Mouse (Mus musculus) liver, embryonic 13.5 days (tissue): Measurements from ENCODE around the gene Atxn7. TPM values are rescaled to one million over a fixed set of nuclear protein-coding genes. Genes with fewer than 3 reads are reported as not detected.

Source experiments
- ATAC-seq: fragments of 200-750 bp; cut with Nextera tagmentation; 2 replicates; pipeline ENCODE4 v1.8.0; 2017; ENCODE audit warnings: low read depth, mild to moderate bottlenecking, moderate number of reproducible peaks, moderate library complexity
- DNase-seq: peaks from one replicate; pipeline ENCODE4 v3.0.0; 2022
- H3K27ac ChIP-seq: fragments of 300-500 bp; sonication (generic); 2 replicates; pipeline ENCODE4 v1.5.1; 2015; ENCODE audit warnings: moderate library complexity, mild to moderate bottlenecking, inconsistent platforms
- H3K27me3 ChIP-seq: fragments of 300-500 bp; sonication (generic); 2 replicates; pipeline ENCODE4 v1.6.1; 2015; ENCODE audit warnings: mild to moderate bottlenecking, inconsistent platforms
- H3K36me3 ChIP-seq: fragments of 300-500 bp; sonication (generic); 2 replicates; pipeline ENCODE4 v1.6.1; 2015; ENCODE audit warnings: mild to moderate bottlenecking, inconsistent platforms
- H3K4me1 ChIP-seq: fragments of 300-500 bp; sonication (generic); replicated peaks from 2 replicates; pipeline ENCODE4 v1.6.1; 2015; ENCODE audit warnings: inconsistent platforms
- H3K4me2 ChIP-seq: fragments of 300-500 bp; sonication (generic); 2 replicates; pipeline ENCODE4 v1.6.1; 2015; ENCODE audit warnings: inconsistent platforms, mild to moderate bottlenecking, moderate library complexity
- H3K4me3 ChIP-seq: fragments of 300-500 bp; sonication (generic); replicated peaks from 2 replicates; pipeline ENCODE4 v1.5.1; 2015; ENCODE audit warnings: mild to moderate bottlenecking, inconsistent platforms
- H3K9ac ChIP-seq: fragments of 300-500 bp; sonication (generic); 2 replicates; pipeline ENCODE4 v1.6.1; 2015; ENCODE audit warnings: mild to moderate bottlenecking, inconsistent platforms
- H3K9me3 ChIP-seq: fragments of 300-500 bp; sonication (generic); replicated peaks from 2 replicates; pipeline ENCODE4 v1.6.1; 2016; ENCODE audit warnings: inconsistent platforms
- WGBS: fragments of 180-500 bp; shearing (Covaris S2); methylation state at CpG from one replicate; pipeline ENCODE4 v1.1.7; 2015; ENCODE audit not compliant: insufficient replicate concordance; 5-methylcytosine and 5-hydroxymethylcytosine counted together
- polyA plus RNA-seq: library from polyadenylated mRNA; unstranded; fragments of >200 nt; fragmentation: Nextera tagmentation; extraction: Ambion mirVana; gene quantifications from 2 replicates; pipeline ENCODE4 v1.2.1, GENCODE M21; 2015

Atxn7 gene
- polyA plus RNA-seq, 1 experiment from 2014 or later, result 1.2 TPM

DNA sequence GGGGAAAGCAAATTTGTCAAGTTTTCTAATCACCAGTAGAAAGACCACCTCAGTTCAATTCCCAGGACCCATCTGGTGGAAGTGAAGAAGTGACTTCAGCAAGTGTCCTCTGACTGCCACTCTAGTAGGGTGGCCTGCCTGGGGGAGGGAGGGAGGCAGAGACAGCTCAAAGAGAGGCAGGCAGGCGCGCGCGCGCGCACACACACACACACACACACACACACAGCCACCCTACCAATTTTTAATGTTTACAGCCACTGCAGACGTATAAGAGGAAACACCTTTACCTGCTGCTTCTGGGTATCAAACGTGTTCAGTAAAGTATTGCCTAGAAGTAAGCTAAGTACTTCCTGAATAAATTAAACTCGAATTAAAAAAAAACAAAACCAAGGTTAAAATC is 1.2 kb upstream of the Atxn7 start:
- peaks cover 13% of the 10 kb centered on the region for H3K36me3 ChIP-seq
- peak overlapping the region; percentile 95 for H3K9ac ChIP-seq
- peak overlapping the region; percentile 83 for H3K27ac ChIP-seq
- peak overlapping the region; percentile 94 for H3K4me3 ChIP-seq
- 0% methylated on average over 9 of the region's 9 CpGs for WGBS
- peaks cover 38% of the 10 kb centered on the region for H3K4me1 ChIP-seq
- H3K4me2 ChIP-seq, result peak overlapping the region; percentile 87
- no peaks in the 10 kb centered on the region for H3K9me3 ChIP-seq
- DNase-seq (peak; percentile 18), ATAC-seq (peak; percentile 72)
- no peaks in the 10 kb centered on the region for H3K27me3 ChIP-seq

DNA sequence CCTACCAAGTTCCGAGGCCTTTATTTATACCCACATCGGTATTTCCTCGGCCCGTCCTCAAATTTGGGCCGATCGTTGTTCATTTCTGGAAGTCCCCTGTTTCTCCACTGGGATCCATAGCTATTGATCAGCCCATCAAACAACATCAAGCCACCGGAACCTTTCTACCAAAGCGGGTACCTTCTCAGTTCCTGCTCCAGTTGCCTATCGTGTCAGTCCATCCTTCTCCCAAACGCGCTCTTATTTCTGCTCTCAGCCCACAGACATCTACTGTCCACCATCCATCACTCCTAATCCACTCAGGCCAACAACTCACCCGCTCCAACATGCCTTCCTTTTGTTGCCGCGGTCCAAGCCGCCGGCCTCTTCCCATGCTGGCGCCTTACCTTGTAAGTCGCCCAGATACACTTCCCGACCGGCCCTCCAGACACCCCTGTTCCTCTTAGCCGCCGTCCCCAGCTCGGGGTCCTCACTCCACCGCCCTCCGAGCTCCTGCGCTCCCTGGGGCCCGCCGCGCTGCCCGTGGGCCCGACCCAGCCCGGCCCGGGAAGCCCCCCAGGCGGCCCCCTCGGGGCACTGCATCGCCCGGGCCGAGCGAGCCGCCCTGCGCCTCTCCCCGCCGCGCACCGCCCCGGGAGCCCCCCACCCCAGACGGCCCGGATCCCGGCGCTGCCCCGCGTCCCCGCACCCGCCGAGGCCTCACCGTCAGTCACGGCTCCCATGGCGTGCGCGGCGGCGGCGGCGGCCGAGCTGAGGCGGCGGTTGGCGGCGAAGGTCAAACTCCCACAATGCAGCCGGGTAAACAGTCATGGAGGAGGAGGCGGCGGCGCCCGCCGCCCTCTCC is 536 bp upstream of the Atxn7 start:
- peak overlapping the region; percentile 95 for H3K9ac ChIP-seq
- DNase-seq, result peak; percentile 26
- whole genome bisulfite sequencing, result under 1% methylated on average over 61 of the region's 75 CpGs
- H3K27me3 ChIP-seq, result no peaks in the 10 kb centered on the region
- peak; percentile 74 for ATAC-seq
- peak overlapping the region; percentile 83 for H3K27ac ChIP-seq
- H3K9me3 ChIP-seq, result no peaks in the 10 kb centered on the region
- peaks cover 9% of the 10 kb centered on the region for H3K36me3 ChIP-seq
- H3K4me3 ChIP-seq, result peak overlapping the region; percentile 94
- H3K4me1 ChIP-seq, result peaks cover 38% of the 10 kb centered on the region
- peak overlapping the region; percentile 87 for H3K4me2 ChIP-seq

DNA sequence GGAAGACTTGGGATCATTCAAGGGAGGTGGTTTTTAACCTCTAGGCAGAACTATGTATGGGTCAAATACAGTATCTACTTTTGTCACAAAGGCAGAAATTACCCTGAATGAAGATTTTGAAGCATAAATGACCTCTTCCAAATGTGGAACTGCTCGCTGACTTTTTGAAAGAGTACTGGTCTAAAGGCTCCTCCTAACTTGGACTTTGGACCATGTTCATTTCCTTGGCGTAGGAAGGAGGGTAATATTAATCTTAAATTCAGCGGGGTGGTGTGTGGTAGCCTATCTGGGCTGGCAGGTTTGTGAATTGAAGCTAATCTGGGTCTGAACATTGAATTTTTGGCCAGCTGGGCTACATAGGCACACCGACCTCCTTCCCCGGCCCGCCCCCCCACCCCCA is 1.2 kb downstream of the Atxn7 start:
- DNase-seq (no peak), ATAC-seq (no peak)
- Histone ChIP-seq H3K4me3 (no peak overlapping the region), H3K27ac (no peak overlapping the region; the same call in 1 of the 2 replicates), H3K9me3 (no peaks in the 10 kb centered on the region), H3K4me2 (peak overlapping the region; percentile 87; the same call in 1 of the 2 replicates), H3K4me1 (peaks cover 45% of the 10 kb centered on the region), H3K9ac (no peak overlapping the region), H3K36me3 (0 out of 2 replicates have a peak, but pooled peaks cover under 1% of the 10 kb centered on the region), H3K27me3 (no peaks in the 10 kb centered on the region)
- 48% methylated on average over 6 of the region's 6 CpGs for WGBS

DNA sequence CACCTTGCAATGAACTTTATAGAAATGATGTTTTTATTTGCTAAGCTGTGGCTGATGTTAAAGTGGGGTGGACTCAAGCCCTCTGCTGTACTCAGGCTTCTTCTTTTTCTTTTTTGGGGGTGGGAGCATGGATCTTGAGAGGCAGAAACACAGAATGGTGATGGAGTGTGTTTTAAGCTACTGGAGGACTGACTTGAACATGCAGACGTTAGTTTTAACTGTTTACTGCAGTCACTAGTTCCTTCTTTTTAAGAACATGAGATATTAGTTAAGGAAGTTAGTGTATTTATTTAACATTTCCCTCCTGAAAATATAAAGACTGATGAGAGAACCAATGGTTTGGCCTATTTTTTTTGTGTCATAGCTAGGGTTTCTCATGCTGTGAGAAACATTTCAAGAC is 2.3 kb downstream of the Atxn7 start:
- 43% methylated on average over 1 of the region's 1 CpGs for WGBS
- DNase-seq (no peak), ATAC-seq (no peak)
- no peaks in the 10 kb centered on the region for H3K27me3 ChIP-seq
- no peak overlapping the region for H3K27ac ChIP-seq
- H3K4me2 ChIP-seq, result no peak overlapping the region
- no peak overlapping the region for H3K4me3 ChIP-seq
- H3K4me1 ChIP-seq, result peaks cover 36% of the 10 kb centered on the region
- no peaks in the 10 kb centered on the region for H3K9me3 ChIP-seq
- H3K9ac ChIP-seq, result no peak overlapping the region
- H3K36me3 ChIP-seq, result no peaks in the 10 kb centered on the region

DNA sequence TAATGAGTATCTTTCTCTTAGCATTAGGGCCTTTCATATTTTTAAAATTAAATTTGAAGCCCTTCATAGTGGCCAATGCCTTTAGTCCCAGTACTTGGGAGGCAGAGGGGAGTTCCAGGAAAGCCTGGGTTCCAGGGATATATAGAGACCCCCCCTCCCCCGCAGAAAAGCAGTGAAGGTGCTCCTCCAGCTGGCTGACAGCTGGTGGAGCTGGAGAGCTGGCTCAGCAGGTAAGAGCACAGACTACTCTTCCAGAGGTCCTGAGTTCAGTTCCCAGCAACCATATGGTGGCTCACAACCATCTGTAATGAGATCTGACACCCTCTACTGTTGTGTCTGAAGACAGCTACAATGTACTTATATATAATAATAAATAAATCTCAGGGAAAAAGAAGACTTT is 6.4 kb downstream of the Atxn7 start:
- WGBS, result 59% methylated on average over 1 of the region's 1 CpGs

DNA sequence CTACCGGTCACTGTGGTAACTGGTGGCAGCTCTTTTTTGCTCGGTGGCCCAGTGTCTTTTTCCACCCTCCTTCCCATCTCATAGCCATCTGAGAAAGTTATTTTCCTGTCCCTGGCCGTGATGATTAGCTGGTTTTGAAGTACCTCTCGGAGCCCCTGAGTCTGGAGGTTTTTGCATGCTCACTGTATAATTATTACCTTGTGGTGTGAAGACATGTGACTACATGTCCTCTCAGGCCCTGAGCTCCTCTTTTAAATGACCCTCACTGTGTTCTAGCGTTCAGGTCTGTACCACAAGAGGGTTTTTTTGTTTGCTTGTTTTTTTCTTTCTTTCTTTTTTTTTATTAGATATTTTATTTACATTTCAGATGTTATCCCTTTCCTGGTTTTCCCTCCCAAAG is 7.2 kb downstream of the Atxn7 start:
- peaks cover 15% of the 10 kb centered on the region for H3K4me1 ChIP-seq
- no peak overlapping the region for H3K4me3 ChIP-seq
- H3K27ac ChIP-seq, result no peak overlapping the region
- H3K27me3 ChIP-seq, result no peaks in the 10 kb centered on the region
- ATAC-seq, result no peak
- H3K9ac ChIP-seq, result no peak overlapping the region
- H3K4me2 ChIP-seq, result no peak overlapping the region
- WGBS, result 69% methylated on average over 5 of the region's 5 CpGs
- no peaks in the 10 kb centered on the region for H3K9me3 ChIP-seq
- H3K36me3 ChIP-seq, result no peaks in the 10 kb centered on the region
- no peak for DNase-seq

More for the DNA sequence above, 6.4 kb downstream of the Atxn7 start:
- Histone ChIP-seq H3K27me3 (no peaks in the 10 kb centered on the region), H3K36me3 (no peaks in the 10 kb centered on the region), H3K27ac (no peak overlapping the region), H3K9ac (no peak overlapping the region), H3K4me1 (peaks cover 15% of the 10 kb centered on the region), H3K4me3 (no peak overlapping the region), H3K4me2 (no peak overlapping the region), H3K9me3 (no peaks in the 10 kb centered on the region)
- DNase-seq, result no peak
- ATAC-seq, result no peak

DNA sequence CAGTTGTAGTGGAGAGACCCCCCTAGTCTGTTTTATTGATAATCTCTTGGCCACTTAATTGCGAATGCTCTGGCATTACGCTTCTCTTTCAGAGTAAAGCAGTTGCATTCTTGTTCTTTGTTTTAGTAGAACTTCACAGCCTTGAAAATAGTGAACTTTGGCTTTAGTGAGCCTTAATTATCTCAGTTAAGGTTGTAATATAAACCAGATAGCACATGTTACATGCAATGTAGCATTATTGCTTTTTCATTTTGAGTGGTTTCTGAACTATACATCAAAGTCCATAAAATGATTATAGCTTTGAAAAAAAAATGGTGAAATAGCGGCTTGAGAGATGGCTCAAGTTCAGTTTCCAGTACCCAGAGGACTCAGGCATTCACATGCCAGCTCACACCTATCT is 9.3 kb downstream of the Atxn7 start:
- 83% methylated on average over 3 of the region's 3 CpGs for WGBS
- no peak overlapping the region for H3K4me2 ChIP-seq
- H3K9ac ChIP-seq, result no peak overlapping the region
- no peak overlapping the region for H3K27ac ChIP-seq
- H3K4me3 ChIP-seq, result no peak overlapping the region
- H3K9me3 ChIP-seq, result no peaks in the 10 kb centered on the region
- no peak for DNase-seq
- no peak for ATAC-seq
- no peaks in the 10 kb centered on the region for H3K36me3 ChIP-seq
- no peaks in the 10 kb centered on the region for H3K27me3 ChIP-seq
- peaks cover 15% of the 10 kb centered on the region for H3K4me1 ChIP-seq

DNA sequence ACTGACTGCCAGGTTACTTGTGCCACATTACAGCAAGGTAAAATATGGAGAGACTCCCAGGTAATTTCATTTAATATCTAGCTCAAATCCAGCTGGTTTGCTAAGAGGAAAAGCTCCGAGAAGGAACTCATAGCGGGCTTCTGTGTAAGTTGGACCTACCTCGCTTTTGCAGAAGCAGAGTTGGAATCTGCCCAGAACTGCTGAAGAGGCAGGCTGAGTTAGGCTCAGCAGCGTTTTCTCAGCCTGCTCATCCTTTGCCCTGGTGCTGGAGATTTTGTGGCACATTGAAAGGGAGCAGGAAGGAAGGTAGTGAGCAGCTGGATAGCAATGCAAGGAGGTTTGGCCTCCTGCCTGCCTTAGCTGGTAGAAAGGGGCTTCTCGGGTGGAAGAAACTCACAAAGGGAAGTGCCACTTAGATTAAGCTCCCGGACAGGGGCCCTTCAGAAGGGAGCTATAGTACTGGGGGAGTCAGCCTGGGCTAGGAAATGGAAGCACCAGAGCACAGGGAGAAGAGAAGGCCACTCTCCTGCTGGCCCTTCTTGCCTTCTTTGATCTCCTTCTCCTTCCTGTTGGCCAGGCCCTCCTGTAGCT is 10.5 kb downstream of the Atxn7 start:
- H3K4me1 ChIP-seq, result peaks cover 8% of the 10 kb centered on the region
- DNase-seq, result no peak
- H3K27me3 ChIP-seq, result no peaks in the 10 kb centered on the region
- no peak overlapping the region for H3K9ac ChIP-seq
- WGBS, result 31% methylated on average over 6 of the region's 6 CpGs
- H3K4me2 ChIP-seq, result no peak overlapping the region
- H3K27ac ChIP-seq, result no peak overlapping the region
- no peaks in the 10 kb centered on the region for H3K36me3 ChIP-seq
- H3K4me3 ChIP-seq, result no peak overlapping the region
- no peaks in the 10 kb centered on the region for H3K9me3 ChIP-seq
- ATAC-seq, result 0 out of 2 replicates have a peak, but pooled peaks have one; percentile 20

DNA sequence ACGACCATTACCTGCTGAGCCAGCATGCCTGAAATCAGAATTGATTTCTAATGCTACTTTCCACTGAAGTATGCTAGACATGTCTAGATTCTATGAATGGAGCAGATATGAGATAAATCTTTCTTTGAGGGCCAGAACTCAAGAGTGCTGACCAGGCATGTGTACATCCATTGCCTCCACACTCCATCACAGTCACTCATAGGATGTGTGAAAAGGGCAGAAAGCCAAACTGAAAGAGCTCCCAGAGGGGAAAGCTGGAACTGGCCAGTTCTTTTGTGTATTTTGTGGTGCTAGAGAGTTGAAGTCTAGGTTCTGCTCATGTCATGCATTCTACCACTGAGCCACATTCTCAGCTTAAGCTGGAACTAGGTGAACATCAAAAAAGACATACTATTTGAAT is 16.3 kb downstream of the Atxn7 start:
- ATAC-seq (no peak), DNase-seq (no peak)
- H3K4me3 ChIP-seq, result no peak overlapping the region
- no peak overlapping the region for H3K9ac ChIP-seq
- no peaks in the 10 kb centered on the region for H3K27me3 ChIP-seq
- WGBS, result 36% methylated on average over 1 of the region's 1 CpGs
- H3K4me1 ChIP-seq, result no peaks in the 10 kb centered on the region
- no peaks in the 10 kb centered on the region for H3K9me3 ChIP-seq
- no peak overlapping the region for H3K27ac ChIP-seq
- H3K36me3 ChIP-seq, result no peaks in the 10 kb centered on the region
- no peak overlapping the region for H3K4me2 ChIP-seq

DNA sequence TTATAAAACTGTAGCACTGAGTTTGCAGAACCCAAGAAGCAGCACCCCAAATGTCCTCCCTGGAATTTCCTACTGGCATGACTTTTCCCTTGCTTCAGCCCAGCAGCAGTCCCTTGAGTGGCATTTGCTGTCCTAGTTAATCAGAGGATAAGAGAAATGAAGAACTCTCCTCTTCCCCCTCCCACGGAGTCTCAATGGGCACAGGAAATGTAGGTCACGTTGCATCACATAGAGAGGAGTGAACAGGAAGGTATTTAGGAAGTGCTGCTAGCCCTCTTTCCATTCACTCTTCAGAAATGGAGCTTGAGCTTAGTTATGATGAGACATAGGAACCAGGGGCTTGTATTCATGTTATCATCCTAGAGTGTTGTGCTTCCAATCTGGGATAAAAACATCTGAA is 20.0 kb downstream of the Atxn7 start:
- DNase-seq (no peak), ATAC-seq (no peak)
- Histone ChIP-seq H3K4me3 (no peak overlapping the region), H3K4me2 (no peak overlapping the region), H3K27me3 (no peaks in the 10 kb centered on the region), H3K9me3 (no peaks in the 10 kb centered on the region), H3K9ac (no peak overlapping the region), H3K36me3 (no peaks in the 10 kb centered on the region), H3K27ac (no peak overlapping the region), H3K4me1 (no peaks in the 10 kb centered on the region)
- WGBS, result 5% methylated on average over 2 of the region's 2 CpGs

DNA sequence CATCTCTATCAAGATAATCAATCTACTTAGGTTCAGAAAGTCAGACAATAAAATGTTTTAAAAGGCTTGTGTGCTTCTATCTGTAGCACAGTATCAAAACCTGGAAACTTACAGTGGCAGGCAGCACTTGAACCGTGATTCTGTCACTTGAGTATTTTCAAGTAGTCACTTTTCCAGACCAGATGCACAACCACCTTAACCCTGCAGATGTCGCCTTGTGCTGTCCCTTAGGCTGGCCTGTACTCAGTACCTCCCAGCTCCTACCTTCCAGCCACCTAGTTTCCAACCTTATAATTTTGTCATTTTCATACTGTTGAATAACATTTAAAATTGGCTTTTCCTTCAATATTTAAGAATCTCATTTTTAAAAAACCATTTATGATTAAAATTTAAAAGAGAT is 20.9 kb downstream of the Atxn7 start:
- no peaks in the 10 kb centered on the region for H3K36me3 ChIP-seq
- H3K4me2 ChIP-seq, result no peak overlapping the region
- no peak overlapping the region for H3K9ac ChIP-seq
- DNase-seq, result no peak
- no peaks in the 10 kb centered on the region for H3K9me3 ChIP-seq
- H3K4me3 ChIP-seq, result no peak overlapping the region
- no peak for ATAC-seq
- no peaks in the 10 kb centered on the region for H3K4me1 ChIP-seq
- H3K27me3 ChIP-seq, result no peaks in the 10 kb centered on the region
- H3K27ac ChIP-seq, result no peak overlapping the region
- 50% methylated on average over 2 of the region's 2 CpGs for WGBS

DNA sequence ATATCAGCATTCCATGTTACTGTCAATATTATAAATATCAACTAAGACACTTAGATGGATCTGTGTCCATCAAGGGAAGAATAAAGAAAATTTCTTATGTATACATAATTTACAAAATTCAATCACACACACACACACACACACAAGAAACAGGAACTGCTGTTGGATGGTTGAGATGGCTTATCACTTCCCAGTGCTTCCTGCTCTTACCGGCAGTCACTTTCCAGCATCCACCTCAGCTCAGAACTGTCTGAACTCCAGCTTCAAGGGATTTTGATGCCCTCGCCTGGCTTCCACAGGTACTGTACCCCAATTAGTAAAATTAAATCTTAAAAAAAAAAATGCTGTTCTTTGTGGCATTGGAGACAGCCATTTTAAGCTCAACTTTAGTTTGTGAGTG is 27.2 kb downstream of the Atxn7 start:
- no peaks in the 10 kb centered on the region for H3K4me1 ChIP-seq
- no peaks in the 10 kb centered on the region for H3K9me3 ChIP-seq
- no peak overlapping the region for H3K4me3 ChIP-seq
- no peak overlapping the region for H3K27ac ChIP-seq
- no peaks in the 10 kb centered on the region for H3K36me3 ChIP-seq
- no peak overlapping the region for H3K9ac ChIP-seq
- H3K27me3 ChIP-seq, result no peaks in the 10 kb centered on the region
- WGBS, result 13% methylated on average over 2 of the region's 2 CpGs
- DNase-seq (no peak), ATAC-seq (no peak)
- no peak overlapping the region for H3K4me2 ChIP-seq
